Mouse (Mus musculus) layer of hippocampus, postnatal 10 days (tissue): ENCODE results near the gene Prokr1. TPM values are rescaled to one million over a fixed set of nuclear protein-coding genes. Genes with fewer than 3 reads are reported as not detected.

Source experiments
- DNase-seq, 2 experiments: peaks; one replicate each; pipeline ENCODE4 v3.0.0; 2021; ENCODE audit warnings: low spot score in 2 of 2
- total RNA-seq, 2 experiments: library from RNA; stranded (reverse); gene quantifications; 2 replicates each; pipeline ENCODE4 v1.2.3; 2021

Gene Prokr1
- total RNA-seq, 2 experiments from 2014 or later = 0.59 to 1.1 TPM

GRCm38 (mm10) chr6:87530386-87530785 is 60.2 kb downstream of the Prokr1 start:
- DNase-seq = no peak

Other genes with a start within 250 kb of the Prokr1 start
- not detected for gene Gkn1, start 239.8 kb downstream of the Prokr1 start, total RNA-seq
- gene Gkn2, start 217.4 kb downstream of the Prokr1 start, total RNA-seq = not detected
- gene Gkn3, start 201.8 kb downstream of the Prokr1 start, total RNA-seq = 1 to 10 TPM; 1.0 to 1.8 TPM
- under 1 TPM; 0.09 TPM for gene Bmp10, start 161.7 kb downstream of the Prokr1 start, total RNA-seq
- 1 to 10 TPM; 3.5 to 4.5 TPM for gene Arhgap25, start 57.5 kb downstream of the Prokr1 start, total RNA-seq
- gene Aplf, start 81.5 kb upstream of the Prokr1 start, total RNA-seq = 1 to 10 TPM; 9.1 TPM
- 1 to 10 TPM; 3.6 to 7.4 TPM for gene Efcc1, start 140.1 kb upstream of the Prokr1 start, total RNA-seq
- gene Gp9, start 187.3 kb upstream of the Prokr1 start, total RNA-seq = under 1 TPM; 0.40 to 0.57 TPM
- gene Rab43, start 221.4 kb upstream of the Prokr1 start, total RNA-seq = 10 to 100 TPM; 19.3 to 21.2 TPM
- gene Gm45140, start 245.1 kb upstream of the Prokr1 start, total RNA-seq = 1 to 10 TPM; 2.7 to 4.4 TPM
- gene Isy1, start 248.1 kb upstream of the Prokr1 start, total RNA-seq = 10 to 100 TPM; 28.4 to 35.1 TPM